Mouse (Mus musculus) left cerebral cortex, postnatal 10 days (tissue): ENCODE measurements around the gene Sema3e. TPM values are rescaled to one million over a fixed set of nuclear protein-coding genes. Genes with fewer than 3 reads are reported as not detected.

Source experiments
- DNase-seq, 2 experiments: peaks; one replicate each; pipeline ENCODE4 v3.0.0; 2021 to 2022; ENCODE audit warnings: low spot score in 2 of 2, mixed read lengths in 1 of 2; ENCODE audit errors: extremely low spot score in 1 of 2
- intact Hi-C: fragments of 180-260 bp; cut with DNase I; formaldehyde crosslinking; loops from one replicate; pipeline ENCODE4 v1.15.1; 2025
- total RNA-seq, 2 experiments: library from RNA; stranded (reverse); gene quantifications; 2 replicates each; pipeline ENCODE4 v1.2.3; 2021

The Sema3e gene
- total RNA-seq, 2 experiments from 2014 or later: 10.3 to 11.9 TPM

DNA sequence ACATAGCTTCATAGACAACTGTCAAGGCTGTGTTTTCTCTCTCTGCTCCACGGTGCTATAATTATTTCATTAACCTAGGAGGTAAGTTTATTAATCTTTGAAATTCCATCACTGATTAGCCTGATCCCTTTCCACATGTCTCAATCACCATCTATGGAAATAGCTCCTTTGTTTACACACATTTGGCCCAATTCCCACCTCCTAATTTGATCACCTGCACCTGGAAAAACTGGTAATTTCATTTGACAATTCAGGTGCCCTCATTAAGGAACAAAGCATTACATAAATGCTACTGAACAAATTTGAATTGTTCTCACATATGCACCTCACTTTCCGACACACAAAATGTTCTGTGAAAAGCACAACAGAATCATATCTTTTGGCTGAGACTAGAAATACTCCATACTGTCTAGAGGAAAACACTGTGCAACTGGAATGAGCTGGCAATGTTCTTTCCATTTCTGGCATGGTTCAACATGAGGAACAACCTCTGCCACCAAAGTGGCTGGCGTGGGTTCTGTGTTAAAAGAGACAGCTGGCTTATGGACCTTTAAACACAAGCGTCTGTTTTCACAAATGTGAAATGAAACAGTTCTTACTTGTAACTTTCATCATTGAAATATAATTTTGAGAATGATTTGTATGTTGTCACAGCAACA, 34.9 kb downstream of the Sema3e start:
- no peak for DNase-seq
- intact Hi-C loops: no loop called here

DNA sequence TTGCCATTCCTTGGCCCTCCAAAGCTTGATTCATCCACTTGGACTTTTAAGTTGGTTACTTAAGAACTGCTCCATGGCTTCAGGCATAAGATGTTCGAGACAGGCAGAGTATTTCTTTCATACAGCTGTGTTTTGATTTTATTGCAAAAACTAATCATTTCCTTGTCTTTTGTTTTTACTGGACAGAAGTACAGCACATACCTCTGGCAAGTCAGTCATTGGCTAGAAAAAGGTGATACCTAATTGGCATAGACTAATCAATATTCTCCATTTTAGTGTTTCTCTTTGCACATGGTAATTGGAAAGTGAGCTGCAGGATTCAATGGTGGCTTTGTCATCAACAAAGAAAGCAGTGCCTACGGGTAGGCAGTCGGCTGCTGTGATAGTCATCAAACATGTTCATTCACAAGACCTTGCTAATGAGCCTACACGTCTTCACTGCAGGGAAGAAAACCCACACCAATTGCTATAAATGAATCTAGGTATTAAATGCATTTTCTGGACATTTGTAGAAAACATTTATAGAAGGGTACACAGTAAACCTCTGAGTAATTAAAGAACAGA, 37.9 kb downstream of the Sema3e start:
- DNase-seq: no peak
- intact Hi-C loops: no loop called here

DNA sequence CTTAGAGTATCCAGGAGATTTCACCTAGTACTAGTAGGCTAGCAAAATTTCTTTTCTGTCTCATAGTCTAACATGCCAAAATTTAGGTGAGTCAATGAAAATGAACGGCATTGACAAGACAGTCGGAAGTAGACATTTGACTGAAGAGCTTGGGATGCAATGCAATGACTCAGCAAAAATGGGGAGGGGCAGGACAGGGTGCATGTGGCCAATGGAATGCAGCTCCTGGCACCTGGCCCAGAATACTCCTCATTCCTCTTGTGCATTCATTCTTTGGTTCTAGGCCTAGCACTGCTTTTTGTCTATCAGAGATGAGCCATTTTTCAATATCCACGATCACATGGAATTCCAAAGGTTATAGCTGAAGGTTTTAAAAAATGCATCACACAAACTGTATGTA, 48.1 kb downstream of the Sema3e start:
- DNase-seq: peak in 1 of 2 experiments; percentile 45
- intact Hi-C loops: no loop called here

DNA sequence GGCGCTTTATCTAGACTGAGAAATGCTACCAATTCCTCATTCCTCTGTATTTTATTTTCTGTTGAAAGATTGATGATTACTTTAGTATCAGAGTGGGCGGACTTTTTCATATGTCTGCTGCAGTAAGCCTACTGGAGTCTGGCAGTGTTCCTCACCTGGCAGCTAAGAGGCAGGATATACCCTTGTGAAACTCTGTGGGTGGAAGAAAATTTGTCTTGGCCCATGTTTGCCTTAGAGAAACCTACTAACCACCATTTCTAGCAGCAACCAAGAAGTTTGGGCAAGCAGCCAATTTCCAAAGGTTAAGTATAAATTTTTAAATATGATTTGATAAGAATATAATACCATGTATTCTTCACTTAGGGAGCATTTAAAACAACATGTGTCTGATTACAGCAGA, 63.0 kb downstream of the Sema3e start:
- intact Hi-C loops: no loop called here

DNA sequence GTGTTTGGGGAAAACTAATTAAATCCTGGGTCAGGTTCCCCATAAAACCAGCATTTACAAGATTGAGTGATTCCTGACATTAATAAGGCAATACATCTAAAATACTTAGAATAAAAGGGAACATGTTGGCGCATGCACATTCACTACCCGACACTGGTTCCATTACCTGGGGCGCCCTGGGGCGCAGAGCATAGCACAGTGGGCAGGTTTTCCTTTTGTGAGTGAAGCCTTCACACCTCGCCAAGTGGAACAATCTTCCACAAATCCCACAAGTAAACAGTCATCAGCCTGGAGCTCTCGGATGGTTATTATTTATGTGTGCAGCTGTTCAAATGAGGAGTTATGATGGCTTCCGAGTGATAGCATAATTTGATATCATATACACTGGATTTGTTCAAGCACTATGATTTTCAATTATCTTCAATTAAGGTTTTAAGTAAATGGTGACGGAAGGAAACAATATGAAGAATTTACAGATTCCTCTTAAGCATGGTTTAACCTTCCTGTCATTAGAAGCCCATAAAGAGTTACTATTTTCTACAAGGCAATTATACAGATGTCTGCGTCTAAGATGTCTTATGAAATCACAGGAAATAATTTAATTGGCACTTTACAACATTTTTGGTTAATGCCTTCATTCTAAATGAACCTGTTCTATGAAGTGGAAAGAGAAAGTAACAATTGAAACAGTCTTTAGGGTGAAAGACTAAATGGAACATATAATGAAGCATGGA, 65.0 kb downstream of the Sema3e start:
- intact Hi-C loops: no loop called here
- no peak for DNase-seq

More for the DNA sequence above, 63.0 kb downstream of the Sema3e start:
- DNase-seq: peak; percentile 19 to 40

DNA sequence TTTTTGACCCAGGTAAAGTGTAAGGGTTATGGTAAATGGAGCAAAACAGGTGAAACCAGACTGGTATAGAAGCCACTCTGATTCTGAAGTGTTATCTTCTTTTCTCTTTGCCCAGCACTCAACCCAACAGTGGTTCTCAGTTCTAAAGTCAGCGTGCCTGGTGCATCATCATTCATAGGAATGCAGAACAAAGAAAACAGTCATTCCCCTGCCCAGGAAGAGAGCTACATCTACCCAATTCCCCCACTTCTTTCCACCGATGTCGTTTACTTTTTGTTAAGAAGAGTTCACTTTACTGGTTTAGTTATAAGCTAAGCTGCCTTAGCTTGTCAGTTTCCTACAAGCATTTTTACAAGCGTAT, 65.5 kb downstream of the Sema3e start:
- intact Hi-C loops: no loop called here
- no peak for DNase-seq

DNA sequence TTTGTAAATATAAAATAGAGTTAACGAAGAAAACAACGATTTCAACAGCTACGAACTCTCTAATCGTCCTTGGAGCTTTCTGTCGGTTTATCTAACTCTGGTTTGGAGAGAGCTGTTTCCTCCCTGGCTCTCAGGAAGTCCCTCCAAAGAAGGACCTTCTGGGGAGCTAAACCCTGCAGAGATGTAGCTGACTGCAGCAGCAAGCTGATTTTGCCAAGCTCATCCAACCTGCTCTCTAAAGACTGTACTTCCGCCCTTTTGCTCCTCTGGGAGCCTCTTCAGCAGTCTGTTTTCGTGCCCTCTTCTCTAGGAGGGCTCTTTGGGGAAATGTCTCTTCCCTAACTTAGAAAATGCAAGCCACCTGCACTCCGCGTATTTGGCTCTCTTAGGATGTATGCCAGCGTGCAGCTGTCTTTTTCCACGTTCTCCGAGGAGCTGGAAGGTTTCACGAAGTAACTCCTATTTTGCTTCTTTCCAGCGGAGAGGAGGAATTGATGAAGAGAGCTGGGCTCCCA, 67.2 kb downstream of the Sema3e start:
- intact Hi-C loops: no loop called here
- DNase-seq: no peak

DNA sequence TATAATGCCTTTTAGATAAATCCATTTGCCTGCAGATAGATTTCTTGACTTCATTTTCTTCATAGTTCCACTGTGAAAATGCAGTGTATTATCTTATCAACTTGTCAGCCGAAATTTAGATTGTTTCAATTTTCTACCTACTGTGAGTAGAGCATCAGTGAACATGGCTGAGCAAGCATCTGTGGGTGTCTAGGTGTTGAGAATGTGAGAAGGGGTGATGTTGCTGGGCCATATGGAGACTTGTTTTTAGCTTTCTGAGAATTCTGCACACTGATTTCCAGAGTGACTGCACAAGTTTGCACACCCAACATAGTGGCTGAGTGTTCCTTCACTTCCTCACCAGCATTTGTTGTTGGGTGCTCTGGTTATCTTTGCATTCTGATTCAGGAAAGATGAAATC, 71.1 kb downstream of the Sema3e start:
- intact Hi-C loops: no loop called here
- DNase-seq: no peak

DNA sequence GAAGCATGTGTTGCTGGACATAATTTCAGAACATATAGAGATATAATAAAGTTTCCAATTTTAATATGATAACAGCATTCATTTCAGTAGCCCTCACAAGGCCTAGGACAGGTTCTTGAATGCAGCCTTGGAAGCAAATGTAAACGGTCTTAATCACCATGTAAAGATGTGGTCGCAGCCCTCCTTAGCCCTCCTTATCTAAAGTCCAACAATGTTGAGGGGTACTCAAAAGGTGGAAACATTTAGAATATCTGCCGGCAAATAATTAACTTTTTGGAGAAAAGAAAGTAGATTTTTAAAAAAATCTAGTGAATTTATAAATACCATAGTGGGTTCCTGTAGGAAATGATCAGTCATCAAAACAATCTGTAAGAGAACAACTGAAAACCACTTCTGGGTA, 73.6 kb downstream of the Sema3e start:
- intact Hi-C loops: no loop called here
- DNase-seq: no peak

DNA sequence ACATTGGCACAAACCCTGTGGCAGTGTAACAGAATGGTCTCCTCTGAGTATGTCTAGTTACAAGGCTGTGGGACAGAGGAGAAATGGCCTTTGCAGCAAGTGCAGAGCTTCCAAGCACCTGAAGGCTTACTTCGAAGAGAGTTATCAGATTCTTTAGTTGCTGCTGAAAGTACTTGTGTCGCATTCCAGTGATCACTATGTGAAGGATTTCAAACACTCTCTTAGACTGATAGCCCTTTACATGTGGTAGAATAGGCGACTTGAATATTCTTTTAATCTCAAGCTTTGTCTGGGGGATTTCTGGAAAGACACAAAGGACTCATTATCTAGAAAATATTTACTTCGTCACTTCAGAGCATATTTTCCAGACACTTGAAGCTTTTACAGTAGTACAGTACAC, 82.3 kb downstream of the Sema3e start:
- intact Hi-C loops: no loop called here

DNA sequence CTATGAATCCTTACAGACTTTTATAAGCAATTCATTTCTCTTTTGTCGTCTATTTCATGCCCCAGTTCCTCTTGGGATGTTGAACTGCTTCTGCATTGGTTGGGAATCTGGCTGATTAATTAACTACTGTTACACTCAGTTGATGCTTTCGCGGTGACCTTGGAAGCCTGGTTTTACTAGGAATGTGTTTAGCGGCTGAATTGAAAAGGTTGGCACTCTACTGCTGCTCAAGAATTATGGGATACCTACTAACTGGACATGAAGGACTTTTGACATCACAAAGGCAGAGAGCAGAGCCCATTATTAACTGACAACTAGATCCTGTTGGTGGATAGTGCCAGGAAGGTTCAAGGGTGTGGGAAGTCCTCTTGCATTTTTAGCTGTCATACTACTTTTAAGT, 83.9 kb downstream of the Sema3e start:
- no peak for DNase-seq
- intact Hi-C loops: no loop called here

More for the DNA sequence above, 82.3 kb downstream of the Sema3e start:
- DNase-seq: no peak

DNA sequence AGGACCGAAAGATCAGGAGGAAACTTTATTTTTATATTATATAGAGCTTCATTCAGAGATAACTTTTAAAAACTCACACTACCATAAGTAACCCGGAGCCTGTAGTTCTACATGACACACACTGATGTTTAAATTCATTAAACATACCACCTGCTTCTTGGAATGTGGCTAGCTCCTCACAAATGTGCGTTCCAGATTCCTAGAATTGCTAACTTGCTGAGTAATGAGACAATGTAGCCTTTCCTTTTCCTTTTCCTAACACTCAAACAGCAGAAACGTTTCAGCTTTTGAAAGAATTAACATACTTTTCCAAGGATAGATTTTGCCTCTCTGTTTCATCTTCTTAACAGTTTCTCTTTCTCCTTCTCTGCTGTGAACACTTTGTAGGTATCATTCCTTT, 86.3 kb downstream of the Sema3e start:
- intact Hi-C loops: no loop called here

DNA sequence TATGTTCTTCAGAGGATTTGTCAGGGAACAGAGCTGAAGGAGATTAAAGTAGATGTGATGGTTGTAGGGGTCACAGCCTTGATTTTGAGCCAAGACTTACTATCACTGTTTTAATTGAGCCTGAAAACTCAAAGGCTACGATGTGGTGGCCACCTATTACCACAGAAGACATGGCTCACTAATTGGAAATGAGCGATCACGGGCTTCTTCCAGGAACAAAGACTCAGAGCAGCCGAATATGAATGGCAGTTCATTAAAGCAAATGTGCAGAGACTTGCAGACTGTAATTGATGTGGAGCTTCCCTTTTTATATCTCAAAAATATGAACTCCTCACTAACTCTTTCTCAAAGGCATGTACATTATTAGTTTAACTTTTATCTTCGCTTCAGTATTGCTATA, 96.8 kb downstream of the Sema3e start:
- no peak for DNase-seq
- intact Hi-C loops: no loop called here

More for the DNA sequence above, 86.3 kb downstream of the Sema3e start:
- DNase-seq: no peak

DNA sequence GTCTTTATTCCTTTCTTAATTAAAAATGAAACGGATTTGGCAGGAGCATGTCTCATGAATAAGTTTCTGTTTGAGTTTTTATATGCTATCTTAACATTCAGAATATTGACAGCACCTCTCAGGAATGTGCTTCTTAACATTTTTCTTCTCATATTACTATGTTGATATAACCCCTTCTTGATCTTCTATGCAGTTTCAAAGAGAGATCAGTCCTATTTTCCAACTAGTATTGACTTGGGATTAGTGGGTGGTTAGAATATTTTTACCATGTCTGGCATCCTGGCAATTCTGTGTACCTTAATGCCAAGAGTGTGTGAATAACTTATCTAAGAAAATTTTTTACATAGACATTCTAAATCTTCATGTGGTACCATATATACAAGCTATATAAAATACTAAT, 101.5 kb downstream of the Sema3e start:
- no peak for DNase-seq
- intact Hi-C loops: no loop called here

DNA sequence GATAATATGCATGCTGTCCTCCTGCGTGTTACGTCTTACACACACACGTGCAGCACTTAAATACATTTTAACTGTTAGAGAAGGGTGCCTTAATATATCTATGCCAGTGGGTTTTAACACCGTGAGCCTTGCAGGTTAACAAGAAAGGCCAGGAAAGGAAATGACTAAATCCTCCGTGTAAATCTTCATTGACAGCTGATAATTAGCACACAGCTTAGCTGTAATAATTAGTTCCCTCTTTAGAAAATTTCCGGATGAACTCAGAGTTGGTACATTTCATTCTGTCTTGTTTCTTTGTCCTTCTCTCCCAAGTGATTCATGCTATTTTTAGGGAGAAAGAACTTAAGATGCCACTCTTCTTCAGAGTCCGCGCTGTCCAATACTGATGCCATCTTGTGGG, 110.9 kb downstream of the Sema3e start:
- DNase-seq: no peak
- intact Hi-C loops: no loop called here

DNA sequence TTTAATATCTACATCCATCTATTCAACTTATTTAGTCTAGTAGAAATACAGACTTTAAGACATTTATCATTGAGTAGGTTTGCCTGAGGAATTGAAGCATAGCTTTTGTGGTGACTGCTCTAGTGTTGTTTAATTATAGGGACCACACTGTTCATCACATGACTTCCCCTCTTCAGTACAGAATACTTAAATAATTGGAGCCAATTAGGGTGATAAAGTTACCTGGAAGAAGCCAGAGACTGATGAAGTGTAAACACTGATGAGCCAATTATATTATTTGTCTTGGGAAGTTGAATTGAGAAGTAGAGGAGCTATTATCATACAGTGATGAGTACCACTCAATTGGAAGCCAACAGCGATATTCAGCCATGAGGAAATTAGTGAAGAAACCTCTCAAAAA, 113.6 kb downstream of the Sema3e start:
- DNase-seq: no peak
- intact Hi-C loops: no loop called here

DNA sequence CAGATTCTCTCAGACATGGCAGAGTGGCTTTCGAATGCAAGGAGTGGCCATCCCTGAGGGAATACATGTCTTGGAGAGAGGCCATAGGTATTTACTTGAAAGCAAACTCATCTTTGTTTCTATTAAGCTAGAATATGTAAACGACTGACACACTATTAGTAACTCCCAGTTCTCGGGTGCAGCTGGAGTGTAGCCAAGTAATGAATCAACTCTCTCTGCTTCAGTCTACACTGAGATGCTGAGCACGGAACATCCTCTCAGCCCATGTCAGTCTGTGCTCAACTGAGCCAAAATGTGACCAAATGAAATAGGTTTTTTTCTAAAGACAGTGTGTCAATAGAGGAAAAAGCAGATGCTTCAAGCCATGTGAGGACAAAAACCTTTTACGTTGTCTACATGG, 137.5 kb downstream of the Sema3e start:
- DNase-seq: no peak
- intact Hi-C loops: no loop called here

DNA sequence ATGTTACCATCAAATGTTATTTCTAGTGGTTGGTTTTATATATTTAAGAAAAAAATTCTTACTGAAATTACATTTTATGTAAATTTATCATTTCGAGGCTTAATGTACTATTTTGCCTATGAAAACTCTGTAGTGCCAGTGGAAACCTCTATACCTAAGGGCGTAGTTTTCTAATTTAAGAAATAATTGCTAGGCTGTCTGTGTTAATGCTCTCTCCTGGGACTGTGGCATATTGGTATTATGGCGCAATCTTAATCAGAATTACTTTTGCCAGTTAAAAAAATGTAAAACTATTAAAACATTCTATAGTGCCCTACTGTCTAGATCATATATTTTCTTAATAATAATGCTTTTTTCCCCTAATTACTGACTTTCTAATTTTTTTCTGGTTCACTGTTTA, 138.2 kb downstream of the Sema3e start:
- intact Hi-C loops: no loop called here
- no peak for DNase-seq

DNA sequence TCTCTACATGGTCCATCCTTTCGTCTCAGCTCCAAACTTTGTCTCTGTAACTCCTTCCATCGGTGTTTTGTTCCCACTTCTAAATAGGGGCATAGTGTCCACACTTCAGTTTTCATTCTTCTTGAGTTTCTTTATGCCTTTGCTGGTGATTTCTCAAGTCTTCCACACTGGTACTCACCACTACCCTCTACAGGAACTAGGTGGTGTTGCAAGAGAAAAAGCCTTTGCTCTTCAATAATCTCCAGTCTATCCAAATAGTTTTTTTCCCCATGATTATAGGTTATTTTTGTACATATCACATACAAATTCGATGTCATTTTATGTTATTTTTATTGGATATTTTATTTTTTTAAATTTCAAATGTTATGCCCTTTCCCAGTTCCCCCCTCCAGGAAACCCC, 142.7 kb downstream of the Sema3e start:
- intact Hi-C loops: no loop called here

More for the DNA sequence above, 142.7 kb downstream of the Sema3e start:
- no peak for DNase-seq
